Mouse (Mus musculus): ENCODE data around the gene Sema5a.

DNA sequence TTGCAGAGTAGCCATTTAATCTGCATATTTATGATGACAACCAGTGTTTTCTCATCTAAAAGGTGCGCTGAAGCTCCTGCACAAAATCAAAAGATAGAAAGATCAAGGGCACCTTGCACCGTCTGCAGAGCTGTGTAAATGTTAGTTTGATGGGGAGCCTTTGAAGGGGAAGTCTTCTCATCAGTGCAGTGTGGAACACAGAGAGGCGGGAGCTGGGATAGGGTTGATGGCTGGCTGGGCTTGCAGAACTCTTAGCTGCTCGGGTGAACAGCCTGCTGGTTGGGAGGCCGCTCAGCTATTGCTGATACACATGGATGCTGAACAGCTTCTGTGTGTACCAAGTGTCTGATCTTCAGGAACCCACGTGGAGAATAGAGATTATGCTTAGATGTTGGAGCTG is 53.9 kb downstream of the Sema5a start:
- TF ChIP-seq CTCF (conservative IDR thresholded peaks at IDR 0.05 in 1 of 2, IDR thresholded peaks at IDR 0.05 in 1 of 2; ENCODE audit: low read depth in 2 of 2, low read length in 2 of 2) (no peak), HCFC1 (IDR thresholded peaks at IDR 0.05; ENCODE audit: low read depth, low read length) (no peak), POLR2A (IDR thresholded peaks at IDR 0.05; ENCODE audit: low read depth, low read length) (no peak), PAX5 (IDR thresholded peaks at IDR 0.05; ENCODE audit: low read length) (no peak), POLR2AphosphoS2 (IDR thresholded peaks at IDR 0.05; ENCODE audit: low read depth, low read length) (no peak)

All from CH12.LX (cell line).